Mouse (Mus musculus) adrenal gland, postnatal 14 days (tissue): ENCODE measurements at regions not wholly inside any gene's neighbourhood (a gene's known extent, or its start where the extent isn't known, plus 50 kb on each side); places are given as distances from the start of the nearest gene placed in this dataset.

Experiments used
- DNase-seq: peaks from one replicate; pipeline ENCODE4 v3.0.0; 2021; ENCODE audit warnings: mixed read lengths

GRCm38 (mm10) chr8:11092348-11092747, 84.1 kb upstream of the Irs2 start:
- no peak for DNase-seq

GRCm38 (mm10) chr8:11091675-11092345, 83.6 kb upstream of the Irs2 start:
- no peak for DNase-seq

DNA sequence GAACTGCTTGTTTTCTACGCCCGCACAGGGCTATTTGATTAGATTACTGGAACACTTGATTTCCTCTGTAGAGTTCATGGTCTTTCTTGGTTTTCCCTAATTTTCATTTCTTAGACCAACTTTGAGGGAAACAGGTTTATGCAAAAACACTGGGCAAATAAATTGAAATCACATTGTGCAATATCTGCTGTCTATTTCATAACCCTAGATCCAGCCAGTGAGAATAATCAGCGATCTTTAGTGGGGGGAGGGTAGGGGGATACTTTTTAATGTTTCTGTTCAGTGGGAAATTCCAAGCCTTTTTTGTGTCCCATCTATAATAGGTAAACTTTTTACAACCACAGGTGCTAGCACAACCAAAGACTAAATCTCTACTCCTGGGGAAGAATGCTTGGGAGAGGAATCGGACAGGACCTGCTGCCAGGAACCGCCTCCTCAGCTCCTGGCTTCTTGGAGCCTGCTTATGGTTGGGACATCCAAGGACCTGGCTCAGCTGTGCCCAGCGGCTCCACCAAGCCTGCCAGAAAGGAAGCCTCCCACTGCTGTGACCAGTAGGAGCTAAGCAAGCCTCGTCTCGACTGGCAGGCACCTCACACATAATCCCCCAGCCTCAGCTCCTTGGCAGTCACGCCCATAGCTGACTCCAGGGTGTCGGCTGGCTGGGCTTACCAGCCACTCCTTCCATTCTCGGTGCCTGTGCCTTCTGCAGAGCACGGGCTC, 80.8 kb upstream of the Irs2 start:
- peak; percentile 74 for DNase-seq

DNA sequence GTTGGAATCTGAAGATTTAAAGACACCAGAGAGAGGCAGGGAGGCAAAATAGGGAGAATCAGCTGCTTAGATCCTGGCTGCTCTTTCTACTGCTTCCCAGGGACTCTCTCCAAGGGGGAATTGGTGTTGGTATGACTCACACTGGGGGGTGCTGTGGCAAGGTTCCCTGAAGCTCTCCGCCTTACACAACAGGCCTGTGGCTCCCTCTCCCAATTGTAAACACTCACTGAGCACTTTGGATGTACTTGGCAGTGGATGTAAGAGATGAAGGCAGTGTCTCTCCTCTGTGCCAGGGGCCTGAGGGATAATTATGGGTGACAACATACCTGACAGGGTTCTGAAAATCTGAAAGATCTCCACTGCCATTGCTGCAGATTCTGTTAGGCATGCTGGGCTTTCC, 77.0 kb upstream of the Irs2 start:
- DNase-seq: peak; percentile 86

DNA sequence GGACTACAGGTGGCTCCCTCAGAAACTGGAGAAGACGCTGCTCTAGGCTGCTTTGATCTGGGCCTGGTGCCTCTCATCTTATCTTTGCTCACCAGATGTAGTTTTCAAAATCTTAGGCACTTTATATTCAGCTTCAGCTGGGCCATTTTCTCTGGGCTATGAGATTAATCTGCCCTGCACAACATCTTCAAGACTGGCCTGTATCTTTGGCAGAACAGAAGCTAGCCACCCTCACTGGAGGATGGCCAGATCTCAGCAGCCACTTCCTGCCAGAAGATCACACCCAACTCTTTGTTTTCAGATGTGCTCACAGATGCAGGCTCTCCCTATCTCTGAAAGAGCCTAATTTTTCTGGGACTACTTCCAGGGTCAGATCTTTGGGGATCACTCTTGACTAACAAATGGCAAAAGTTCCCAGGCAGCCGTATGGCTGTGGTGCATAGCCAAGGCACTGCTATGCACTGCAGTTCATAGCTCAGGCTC, 75.8 kb upstream of the Irs2 start:
- peak; percentile 28 for DNase-seq

DNA sequence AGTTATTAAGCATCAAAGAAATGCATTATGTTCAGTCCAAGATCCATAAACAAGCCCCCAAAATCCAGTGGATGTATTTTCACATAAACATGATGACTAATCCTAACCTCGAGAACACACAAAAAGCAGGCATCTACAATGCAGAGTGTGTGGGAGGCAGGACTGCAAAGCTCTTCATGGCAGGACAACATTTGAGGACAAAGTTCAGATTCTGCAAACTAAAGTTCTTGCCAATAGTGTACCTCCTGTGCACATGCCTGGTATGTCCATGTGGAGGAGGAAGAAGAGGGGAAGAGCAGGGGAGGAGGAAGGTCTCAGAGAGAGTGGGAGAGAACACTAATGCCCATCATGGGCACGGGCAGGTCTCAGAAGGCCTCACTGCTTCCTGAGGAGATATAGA, 72.6 kb upstream of the Irs2 start:
- no peak for DNase-seq

GRCm38 (mm10) chr8:11079805-11080204, 71.5 kb upstream of the Irs2 start:
- DNase-seq: no peak

DNA sequence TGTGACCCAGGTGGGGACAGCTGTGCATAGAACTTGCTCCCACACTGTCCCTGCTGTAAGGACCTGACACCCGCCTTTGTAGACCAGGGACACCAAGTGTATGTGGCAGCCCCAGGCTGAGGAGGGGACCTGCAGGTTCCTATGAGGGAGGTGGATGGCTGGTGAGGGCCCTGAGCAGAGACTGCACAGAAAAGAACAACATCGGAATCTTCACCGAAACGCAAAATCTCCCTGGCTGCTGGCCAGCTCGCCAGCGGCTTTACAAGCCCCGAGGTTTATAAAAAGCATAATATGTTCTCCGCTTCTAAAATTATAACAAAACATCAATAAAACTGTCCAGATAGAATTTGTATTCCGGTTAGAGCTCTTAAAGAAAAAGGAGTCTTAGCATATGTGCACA, 68.9 kb upstream of the Irs2 start:
- DNase-seq: peak; percentile 54

- peak; percentile 43 for DNase-seq
Measured at GRCm38 (mm10) chr8:11071162-11071561, 62.9 kb upstream of the Irs2 start.

DNA sequence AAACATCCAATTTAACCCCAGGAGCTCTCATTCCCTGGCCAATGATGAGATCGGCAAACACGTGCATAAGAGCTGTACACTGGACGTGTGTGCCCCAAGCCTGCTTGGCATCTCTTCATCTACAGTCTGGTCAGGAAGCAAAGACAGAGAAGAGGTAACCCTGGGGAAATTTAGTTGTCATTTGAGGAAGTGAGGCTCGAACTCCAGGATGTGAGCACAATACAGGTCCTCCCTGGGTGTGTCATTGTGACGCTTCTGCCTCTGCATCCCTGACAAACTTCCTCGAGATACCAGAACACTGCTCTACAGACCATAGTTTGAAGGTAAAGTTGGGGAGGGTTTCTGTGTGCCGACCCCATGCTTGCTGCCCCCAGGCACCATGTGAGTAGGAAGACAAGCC, 59.2 kb upstream of the Irs2 start:
- DNase-seq: no peak

- no peak for DNase-seq
Measured at GRCm38 (mm10) chr8:11065990-11066389, 57.7 kb upstream of the Irs2 start.

DNA sequence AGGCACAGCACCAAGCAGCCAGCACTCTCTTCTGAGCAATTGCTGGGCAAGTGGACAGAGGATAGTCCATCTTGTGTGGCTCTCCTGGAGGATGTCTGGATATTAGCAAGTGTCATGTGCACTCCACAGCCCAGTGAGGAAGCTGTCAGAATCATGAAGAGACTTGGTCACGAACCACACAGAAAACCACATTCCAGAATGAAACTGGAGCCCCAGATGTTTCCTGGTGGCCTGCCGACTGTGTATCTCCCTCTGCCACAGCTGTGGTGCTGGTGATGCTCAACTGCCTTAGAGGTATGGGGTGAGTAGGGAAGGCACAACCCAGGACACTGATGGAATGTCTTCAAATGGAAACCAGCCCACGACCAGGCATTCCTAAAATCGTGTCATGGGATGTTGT, 57.0 kb upstream of the Irs2 start:
- DNase-seq: no peak

DNA sequence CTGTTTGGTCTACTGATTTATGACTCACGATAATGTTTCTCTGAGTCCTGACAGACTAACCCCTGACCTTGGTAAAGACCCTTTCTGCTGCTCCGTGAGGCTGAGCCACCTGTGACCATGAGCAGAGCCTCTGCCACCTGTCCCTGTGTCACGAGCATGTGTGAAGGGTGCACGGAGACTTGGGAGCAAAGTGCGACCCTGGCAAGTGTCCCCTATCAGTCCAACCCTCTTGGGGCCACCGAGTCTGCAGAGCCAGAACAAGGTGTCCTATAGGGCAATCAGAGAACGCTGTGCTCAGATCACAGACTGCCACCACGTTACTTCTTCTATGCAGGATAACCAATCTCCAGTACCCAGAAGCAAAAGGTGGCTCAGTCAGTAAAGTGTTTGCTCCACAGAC, 54.8 kb upstream of the Irs2 start:
- no peak for DNase-seq

DNA sequence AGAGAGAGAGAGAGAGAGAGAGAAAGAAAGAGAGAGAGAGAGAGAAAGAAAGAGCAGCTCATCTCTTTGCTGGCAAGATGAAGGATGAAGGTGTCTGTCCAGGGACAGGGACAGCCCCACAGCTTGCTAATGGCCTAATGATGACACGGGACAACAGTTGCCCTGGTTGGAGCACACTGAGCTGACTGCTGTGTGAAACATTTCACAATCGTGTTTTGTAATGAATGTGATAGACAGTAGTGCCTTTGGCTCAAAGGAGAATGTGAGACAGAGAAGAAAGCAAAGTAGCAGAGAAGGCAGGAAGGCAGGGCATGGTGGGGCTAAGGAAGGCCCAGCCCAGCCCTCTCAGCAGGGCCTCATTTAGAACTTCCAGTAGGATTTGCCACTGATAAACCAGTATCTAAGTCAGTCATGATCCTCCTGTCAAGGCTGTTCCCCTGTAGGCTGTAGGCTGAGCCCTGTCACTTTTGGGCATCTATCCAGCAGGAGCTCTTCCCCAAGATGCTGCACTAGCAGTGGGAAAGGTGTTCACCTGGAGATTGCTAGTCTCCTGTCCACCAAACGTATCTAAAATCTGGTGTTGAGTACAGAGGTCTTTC, 54.2 kb upstream of the Irs2 start:
- DNase-seq: peak; percentile 40

DNA sequence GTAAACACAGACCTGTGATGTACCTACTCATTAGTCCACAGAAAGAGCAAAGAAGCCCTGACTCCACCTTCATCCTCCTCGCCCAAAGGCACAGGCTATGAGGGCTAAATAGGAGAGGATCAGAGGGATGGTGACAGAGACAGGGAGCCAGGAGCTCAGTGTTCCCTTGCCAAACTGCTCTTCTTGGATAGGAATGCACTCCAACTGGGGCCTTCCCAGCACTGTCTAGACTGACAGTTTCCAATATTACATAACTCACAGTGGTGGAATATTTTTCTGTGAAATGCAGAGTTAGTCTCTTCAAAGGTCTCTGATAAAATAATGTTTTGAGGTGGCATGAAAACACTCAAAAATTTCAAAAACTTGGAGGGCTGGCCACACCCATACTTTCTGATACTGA, 53.5 kb upstream of the Irs2 start:
- no peak for DNase-seq

GRCm38 (mm10) chr8:11060604-11061003, 52.3 kb upstream of the Irs2 start:
- DNase-seq: no peak

- DNase-seq: no peak
Measured at GRCm38 (mm10) chr8:11058392-11058791, 50.1 kb upstream of the Irs2 start.
